Mouse (Mus musculus) olfactory bulb, adult 2 months (tissue): Measurements from ENCODE around the gene Nsun3. TPM values are rescaled to one million over a fixed set of nuclear protein-coding genes. Genes with fewer than 3 reads are reported as not detected.

ENCODE experiments used
- H3K27ac ChIP-seq: fragments of 200-500 bp; 2 replicates; pipeline ENCODE4 v1.5.1; 2012; ENCODE audit warnings: low read depth, low read length; ENCODE audit not compliant: insufficient read depth
- H3K4me1 ChIP-seq: fragments of 200-500 bp; 2 replicates; pipeline ENCODE4 v1.6.1; 2012; ENCODE audit warnings: low read length; ENCODE audit not compliant: control insufficient read depth, insufficient read depth
- H3K4me3 ChIP-seq: fragments of 200-500 bp; 2 replicates; pipeline ENCODE4 v1.5.1; 2012; ENCODE audit warnings: mild to moderate bottlenecking, low read depth, low read length, moderate library complexity; ENCODE audit not compliant: insufficient read depth
- CTCF ChIP-seq: fragments of 200-500 bp; IDR thresholded peaks from 2 replicates; pipeline ENCODE4 v1.5.1; 2012; ENCODE audit warnings: low read depth, mild to moderate bottlenecking, low read length, moderate library complexity; ENCODE audit not compliant: insufficient read depth
- POLR2A ChIP-seq: fragments of 200-500 bp; IDR thresholded peaks from 2 replicates; pipeline ENCODE4 v1.6.1; 2012; ENCODE audit warnings: mild to moderate bottlenecking, low read depth, low read length, moderate library complexity; ENCODE audit not compliant: insufficient read depth
- WGBS: fragments of 180-500 bp; shearing (Covaris S2); methylation state at CpG from one replicate; pipeline ENCODE4 v1.1.7; 2018; 5-methylcytosine and 5-hydroxymethylcytosine counted together
- polyA plus RNA-seq: library from polyadenylated mRNA; stranded (reverse); fragments of >200 nt; gene quantifications from 2 replicates; pipeline ENCODE4 v1.2.4, GENCODE M21; 2012; ENCODE audit warnings: low replicate concordance; ENCODE audit not compliant: missing spikeins, insufficient read depth, insufficient read length

The Nsun3 gene
- polyA plus RNA-seq, 1 experiment = not detected

GRCm38 (mm10) chr16:62686073-62686472 is 100.5 kb downstream of the Nsun3 start:
- TF ChIP-seq POLR2A (no peak), CTCF (no peak)
- 38% methylated on average over 2 of the region's 2 CpGs for whole genome bisulfite sequencing
- no peaks in the 10 kb centered on the region for H3K4me1 ChIP-seq
- no peak overlapping the region for H3K4me3 ChIP-seq
- H3K27ac ChIP-seq = no peak overlapping the region

GRCm38 (mm10) chr16:62685494-62685893 is 101.1 kb downstream of the Nsun3 start:
- H3K4me3 ChIP-seq = no peak overlapping the region
- no peak overlapping the region for H3K27ac ChIP-seq
- WGBS = 66% methylated on average over 4 of the region's 4 CpGs
- TF ChIP-seq CTCF (no peak), POLR2A (no peak)
- no peaks in the 10 kb centered on the region for H3K4me1 ChIP-seq

Other genes starting within 250 kb of the Nsun3 start
- not detected in 2 replicates for gene Stx19, start 27.9 kb upstream of the Nsun3 start, polyA plus RNA-seq
- gene Arl13b, start 60.2 kb upstream of the Nsun3 start, polyA plus RNA-seq = not detected in 2 replicates
- gene Pros1, start 67.5 kb upstream of the Nsun3 start, polyA plus RNA-seq = not detected in 2 replicates